Mouse (Mus musculus) liver, embryonic 11.5 days (tissue): ENCODE results near the gene Slc4a1. TPM values are rescaled to one million over a fixed set of nuclear protein-coding genes. Genes with fewer than 3 reads are reported as not detected.

Experiments used
- ATAC-seq: fragments of 200-750 bp; cut with Nextera tagmentation; replicated peaks from 2 replicates; pipeline ENCODE4 v1.8.0; 2017; ENCODE audit warnings: moderate number of reproducible peaks, mild to moderate bottlenecking, moderate TSS enrichment, moderate library complexity; ENCODE audit not compliant: low FRiP score
- DNase-seq: peaks from one replicate; pipeline ENCODE4 v3.0.0-alpha.2; 2017; ENCODE audit warnings: low spot score
- H3K27ac ChIP-seq: fragments of 300-500 bp; sonication (generic); 2 replicates; pipeline ENCODE4 v1.5.1; 2014; ENCODE audit warnings: mild to moderate bottlenecking, low read depth, low read length, control low read depth
- H3K27me3 ChIP-seq: fragments of 300-500 bp; sonication (generic); replicated peaks from 2 replicates; pipeline ENCODE4 v1.6.1; 2014; ENCODE audit warnings: low read length, mixed read lengths; ENCODE audit not compliant: control insufficient read depth, insufficient read depth
- H3K36me3 ChIP-seq: fragments of 300-500 bp; sonication (generic); 2 replicates; pipeline ENCODE4 v1.6.1; 2014; ENCODE audit warnings: mild to moderate bottlenecking, low read length, moderate library complexity, mixed read lengths; ENCODE audit not compliant: control insufficient read depth, insufficient read depth
- H3K4me1 ChIP-seq: fragments of 300-500 bp; sonication (generic); replicated peaks from 2 replicates; pipeline ENCODE4 v1.6.1; 2014; ENCODE audit warnings: low read length, mixed read lengths; ENCODE audit not compliant: control insufficient read depth, insufficient read depth
- H3K4me2 ChIP-seq: fragments of 300-500 bp; sonication (generic); 2 replicates; pipeline ENCODE4 v1.6.1; 2014; ENCODE audit warnings: mild to moderate bottlenecking, control low read depth, moderate library complexity
- H3K4me3 ChIP-seq: fragments of 300-500 bp; sonication (generic); 2 replicates; pipeline ENCODE4 v1.5.1; 2014; ENCODE audit warnings: low read depth, low read length, control low read depth
- H3K9ac ChIP-seq: fragments of 300-500 bp; sonication (generic); 2 replicates; pipeline ENCODE4 v1.6.1; 2014; ENCODE audit warnings: low read depth, low read length, control low read depth
- H3K9me3 ChIP-seq: fragments of 300-500 bp; sonication (generic); 2 replicates; pipeline ENCODE4 v1.6.1; 2016; ENCODE audit warnings: low read length, inconsistent platforms, mixed read lengths; ENCODE audit not compliant: control insufficient read depth
- WGBS: fragments of 180-500 bp; shearing (Covaris S2); extraction: QIAGEN DNeasy Blood & Tissue Kit; methylation state at CpG from one replicate; pipeline ENCODE4 v1.1.7; 2014; 5-methylcytosine and 5-hydroxymethylcytosine counted together
- polyA plus RNA-seq: library from polyadenylated mRNA; unstranded; fragments of >200 nt; fragmentation: Nextera tagmentation; extraction: Ambion mirVana; gene quantifications from 2 replicates; pipeline ENCODE4 v1.2.1, GENCODE M21; 2014

The Slc4a1 gene
- polyA plus RNA-seq, 1 experiment from 2014 or later = 191 TPM

GRCm38 (mm10) chr11:102383365-102384136, 17.5 kb upstream of the Slc4a1 start:
- no peak overlapping the region for H3K4me3 ChIP-seq
- WGBS = 63% methylated on average over 1 of the region's 1 CpGs
- H3K4me2 ChIP-seq = no peak overlapping the region
- no peak overlapping the region for H3K9ac ChIP-seq
- H3K27me3 ChIP-seq = no peaks in the 10 kb centered on the region; the same call in 1 of the 2 replicates
- ATAC-seq (no peak), DNase-seq (no peak)
- no peak overlapping the region for H3K27ac ChIP-seq
- no peaks in the 10 kb centered on the region for H3K36me3 ChIP-seq
- 0 out of 2 replicates have a peak, but pooled peaks cover 3% of the 10 kb centered on the region for H3K4me1 ChIP-seq
- H3K9me3 ChIP-seq = no peaks in the 10 kb centered on the region

- 77% methylated on average over 3 of the region's 3 CpGs for WGBS
- no peak for ATAC-seq
Measured at GRCm38 (mm10) chr11:102382794-102383193, 16.8 kb upstream of the Slc4a1 start.

GRCm38 (mm10) chr11:102381341-102382100, 15.5 kb upstream of the Slc4a1 start:
- Histone ChIP-seq H3K4me2 (no peak overlapping the region), H3K4me3 (no peak overlapping the region), H3K36me3 (no peaks in the 10 kb centered on the region), H3K9me3 (no peaks in the 10 kb centered on the region), H3K4me1 (peaks cover 4% of the 10 kb centered on the region), H3K9ac (no peak overlapping the region), H3K27me3 (no peaks in the 10 kb centered on the region; the same call in 1 of the 2 replicates), H3K27ac (no peak overlapping the region)
- no peak for ATAC-seq
- 43% methylated on average over 4 of the region's 4 CpGs for WGBS
- DNase-seq = no peak

More at GRCm38 (mm10) chr11:102382794-102383193, 16.8 kb upstream of the Slc4a1 start:
- H3K9ac ChIP-seq = no peak overlapping the region
- H3K36me3 ChIP-seq = no peaks in the 10 kb centered on the region
- no peak for DNase-seq
- no peak overlapping the region for H3K4me2 ChIP-seq
- H3K4me1 ChIP-seq = 0 out of 2 replicates have a peak, but pooled peaks cover 3% of the 10 kb centered on the region
- H3K9me3 ChIP-seq = no peaks in the 10 kb centered on the region
- H3K27me3 ChIP-seq = no peaks in the 10 kb centered on the region; the same call in 1 of the 2 replicates
- no peak overlapping the region for H3K27ac ChIP-seq
- no peak overlapping the region for H3K4me3 ChIP-seq

- H3K4me3 ChIP-seq = no peak overlapping the region
- no peak overlapping the region for H3K4me2 ChIP-seq
- WGBS = 84% methylated on average over 5 of the region's 5 CpGs
- ATAC-seq (no peak), DNase-seq (no peak)
- H3K27ac ChIP-seq = no peak overlapping the region
- peaks cover 17% of the 10 kb centered on the region for H3K4me1 ChIP-seq
- H3K9me3 ChIP-seq = no peaks in the 10 kb centered on the region
- H3K9ac ChIP-seq = no peak overlapping the region
- no peaks in the 10 kb centered on the region for H3K36me3 ChIP-seq
- H3K27me3 ChIP-seq = no peaks in the 10 kb centered on the region; the same call in 1 of the 2 replicates
Measured at GRCm38 (mm10) chr11:102380091-102380490, 14.1 kb upstream of the Slc4a1 start.

- no peak for ATAC-seq
- H3K4me1 ChIP-seq = peaks cover 41% of the 10 kb centered on the region
- peak overlapping the region; percentile 86; the same call in 1 of the 2 replicates for H3K4me2 ChIP-seq
- DNase-seq = peak; percentile 30
- H3K27me3 ChIP-seq = peaks cover 19% of the 10 kb centered on the region
- H3K9ac ChIP-seq = no peak overlapping the region
- no peaks in the 10 kb centered on the region for H3K9me3 ChIP-seq
- H3K4me3 ChIP-seq = no peak overlapping the region
- H3K27ac ChIP-seq = 0 out of 2 replicates have a peak overlapping the region, but pooled peaks have one; percentile 44
- WGBS = 54% methylated on average over 12 of the region's 12 CpGs
- no peaks in the 10 kb centered on the region for H3K36me3 ChIP-seq
Measured at GRCm38 (mm10) chr11:102377186-102377585, 11.2 kb upstream of the Slc4a1 start.

- no peak for ATAC-seq
- Histone ChIP-seq H3K27ac (peak overlapping the region; percentile 99), H3K4me1 (peaks cover 41% of the 10 kb centered on the region), H3K36me3 (no peaks in the 10 kb centered on the region), H3K4me2 (peak overlapping the region; percentile 86), H3K27me3 (peaks cover 22% of the 10 kb centered on the region), H3K9ac (peak overlapping the region; percentile 87), H3K9me3 (no peaks in the 10 kb centered on the region), H3K4me3 (peak overlapping the region; percentile 50)
- DNase-seq = peak; percentile 35
- 26% methylated on average over 8 of the region's 8 CpGs for WGBS
Measured at GRCm38 (mm10) chr11:102376196-102376835, 10.3 kb upstream of the Slc4a1 start.

- peak overlapping the region; percentile 86 for H3K4me2 ChIP-seq
- 6% methylated on average over 23 of the region's 23 CpGs for WGBS
- peaks cover 22% of the 10 kb centered on the region for H3K27me3 ChIP-seq
- peak overlapping the region; percentile 99 for H3K27ac ChIP-seq
- no peaks in the 10 kb centered on the region for H3K36me3 ChIP-seq
- ATAC-seq (peak; percentile 95), DNase-seq (peak; percentile 73)
- peak overlapping the region; percentile 50 for H3K4me3 ChIP-seq
- H3K9me3 ChIP-seq = no peaks in the 10 kb centered on the region
- H3K9ac ChIP-seq = peak overlapping the region; percentile 87
- peaks cover 39% of the 10 kb centered on the region for H3K4me1 ChIP-seq
Measured at GRCm38 (mm10) chr11:102375196-102376173, 9.5 kb upstream of the Slc4a1 start.
